Mouse (Mus musculus): ENCODE results near the gene Gm26566. TPM values are rescaled to one million over a fixed set of nuclear protein-coding genes. Genes with fewer than 3 reads are reported as not detected.
"Not testable (repeated sequence)": the region's sequence is repeated elsewhere in the genome, so short reads cannot be mapped to it uniquely, and the experiment has no call there.

Gm26566 gene
- polyA plus RNA-seq, 1 experiment from 2014 or later, result 1.6 TPM

GRCm38 (mm10) chr4:88741426-88741825 is 19.8 kb downstream of the Gm26566 start:
- Histone ChIP-seq H3K4me2 (ENCODE audit: low read length) (no peak overlapping the region), H3K27me3 (ENCODE audit: control insufficient read depth, insufficient read depth, low read length) (no peaks in the 10 kb centered on the region), H3K27ac (replicated peaks in 1 of 2; ENCODE audit: control insufficient read depth in 1 of 2, insufficient read depth in 1 of 2, low read depth in 2 of 2, low read length in 2 of 2) (no peak overlapping the region), H3K9ac (ENCODE audit: low read length) (no peak overlapping the region), H3K4me3 (ENCODE audit: control insufficient read depth in 1 of 2, insufficient read depth in 1 of 2, low read depth in 1 of 2, low read length in 2 of 2) (no peak overlapping the region), H3K4me1 (ENCODE audit: control insufficient read depth in 2 of 2, insufficient read depth in 2 of 2, low read length in 2 of 2) (peaks cover 0 to 3% of the 10 kb centered on the region in 2 experiments; a peak in 2 of 4 replicates), H3K9me3 (ENCODE audit: control insufficient read depth, low read length) (no peaks in the 10 kb centered on the region), H3K36me3 (ENCODE audit: control insufficient read depth, insufficient read depth, low read length) (no peaks in the 10 kb centered on the region)
- no peak for ATAC-seq (ENCODE audit: insufficient number of reproducible peaks, insufficient read depth, low FRiP score, low read depth)
- 77% methylated on average over 4 of the region's 4 CpGs for WGBS

DNA sequence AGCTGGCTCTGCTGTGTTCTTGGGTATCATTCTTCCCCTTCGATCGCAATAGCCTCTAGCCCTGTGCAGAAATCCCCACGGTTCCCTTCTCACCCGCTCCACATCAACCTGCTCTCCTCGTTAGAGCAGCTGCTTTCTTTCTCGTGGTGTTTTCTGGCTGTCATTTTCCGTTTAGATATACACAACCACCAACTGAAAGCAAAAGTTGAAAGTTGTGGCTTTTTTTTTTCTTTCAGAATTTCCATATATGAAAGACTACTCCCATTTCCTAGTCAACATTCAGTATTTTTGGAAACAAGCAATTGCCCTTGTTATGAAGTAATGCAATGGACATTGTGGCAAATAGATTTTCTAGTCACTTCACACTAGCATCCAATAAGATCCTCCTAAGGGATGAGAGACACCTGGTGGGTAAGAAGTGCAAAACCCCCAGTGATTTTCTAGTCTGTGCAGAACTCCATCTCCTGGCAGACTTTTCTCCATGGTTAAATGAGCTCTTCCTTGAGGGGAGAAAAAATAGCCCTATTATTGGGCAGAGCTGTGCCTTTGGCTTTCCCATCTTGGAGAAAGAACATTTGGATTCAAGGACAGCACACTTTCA is 21.3 kb downstream of the Gm26566 start:
- H3K9ac ChIP-seq (ENCODE audit: low read length), result no peak overlapping the region
- 70% methylated on average over 7 of the region's 7 CpGs for WGBS

DNA sequence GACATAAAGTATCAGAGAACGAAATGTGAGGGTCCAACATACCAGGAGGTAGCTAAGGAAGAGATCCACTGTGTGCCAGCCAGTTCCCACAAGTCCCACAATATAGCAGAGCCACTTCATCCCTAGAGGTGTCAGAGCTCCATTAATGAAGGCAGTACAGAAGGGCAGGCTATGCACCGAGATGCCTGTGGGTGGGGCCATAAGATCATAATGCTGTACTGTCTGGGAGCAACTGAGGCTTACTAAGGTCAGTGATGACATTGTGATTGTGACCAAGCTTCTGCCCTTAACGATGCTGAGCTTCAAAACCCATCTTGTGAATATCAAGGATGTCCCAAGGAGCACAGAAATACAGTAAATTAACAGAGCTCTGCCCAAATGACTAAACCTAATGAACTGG is 22.6 kb downstream of the Gm26566 start:
- no peaks in the 10 kb centered on the region for H3K9me3 ChIP-seq (ENCODE audit: control insufficient read depth, low read length)
- H3K27ac ChIP-seq (replicated peaks in 1 of 2; ENCODE audit: control insufficient read depth in 1 of 2, insufficient read depth in 1 of 2, low read depth in 2 of 2, low read length in 2 of 2), result no peak overlapping the region

More for the DNA sequence above, 21.3 kb downstream of the Gm26566 start:
- Histone ChIP-seq H3K27me3 (ENCODE audit: control insufficient read depth, insufficient read depth, low read length) (no peaks in the 10 kb centered on the region), H3K4me3 (ENCODE audit: control insufficient read depth in 1 of 2, insufficient read depth in 1 of 2, low read depth in 1 of 2, low read length in 2 of 2) (no peak overlapping the region), H3K36me3 (ENCODE audit: control insufficient read depth, insufficient read depth, low read length) (no peaks in the 10 kb centered on the region), H3K27ac (replicated peaks in 1 of 2; ENCODE audit: control insufficient read depth in 1 of 2, insufficient read depth in 1 of 2, low read depth in 2 of 2, low read length in 2 of 2) (no peak overlapping the region), H3K4me1 (ENCODE audit: control insufficient read depth in 2 of 2, insufficient read depth in 2 of 2, low read length in 2 of 2) (peaks cover 0 to 1% of the 10 kb centered on the region in 2 experiments; a peak in 2 of 4 replicates), H3K4me2 (ENCODE audit: low read length) (no peak overlapping the region), H3K9me3 (ENCODE audit: control insufficient read depth, low read length) (no peaks in the 10 kb centered on the region)
- ATAC-seq (ENCODE audit: insufficient number of reproducible peaks, insufficient read depth, low FRiP score, low read depth), result no peak

GRCm38 (mm10) chr4:88749926-88750325 is 28.3 kb downstream of the Gm26566 start:
- WGBS, result 59% methylated on average over 6 of the region's 6 CpGs

More for the DNA sequence above, 22.6 kb downstream of the Gm26566 start:
- Histone ChIP-seq H3K9ac (ENCODE audit: low read length) (no peak overlapping the region), H3K4me1 (ENCODE audit: control insufficient read depth in 2 of 2, insufficient read depth in 2 of 2, low read length in 2 of 2) (no peaks in the 10 kb centered on the region), H3K36me3 (ENCODE audit: control insufficient read depth, insufficient read depth, low read length) (no peaks in the 10 kb centered on the region), H3K27me3 (ENCODE audit: control insufficient read depth, insufficient read depth, low read length) (no peaks in the 10 kb centered on the region), H3K4me2 (ENCODE audit: low read length) (no peak overlapping the region), H3K4me3 (ENCODE audit: control insufficient read depth in 1 of 2, insufficient read depth in 1 of 2, low read depth in 1 of 2, low read length in 2 of 2) (no peak overlapping the region)
- 62% methylated on average over 3 of the region's 3 CpGs for WGBS
- ATAC-seq (ENCODE audit: insufficient number of reproducible peaks, insufficient read depth, low FRiP score, low read depth), result no peak

GRCm38 (mm10) chr4:88754818-88755340 is 33.3 kb downstream of the Gm26566 start, which contains the start of gene Gm13271:
Gene Gm13271, plus strand, starts transcription at chr4:88754868.
- H3K36me3 ChIP-seq (ENCODE audit: control insufficient read depth, insufficient read depth, low read length); H3K9ac ChIP-seq (ENCODE audit: low read length); ATAC-seq (ENCODE audit: insufficient number of reproducible peaks, insufficient read depth, low FRiP score, low read depth); H3K4me3 ChIP-seq (ENCODE audit: control insufficient read depth in 1 of 2, insufficient read depth in 1 of 2, low read depth in 1 of 2, low read length in 2 of 2); H3K27ac ChIP-seq (replicated peaks in 1 of 2; ENCODE audit: control insufficient read depth in 1 of 2, insufficient read depth in 1 of 2, low read depth in 2 of 2, low read length in 2 of 2); H3K27me3 ChIP-seq (ENCODE audit: control insufficient read depth, insufficient read depth, low read length); H3K4me1 ChIP-seq (ENCODE audit: control insufficient read depth in 2 of 2, insufficient read depth in 2 of 2, low read length in 2 of 2); H3K9me3 ChIP-seq (ENCODE audit: control insufficient read depth, low read length): not testable (repeated sequence)
- peak within 1 kb of the TSS; percentile 73; the same call in 1 of the 2 replicates for H3K4me2 ChIP-seq (ENCODE audit: low read length)
- WGBS, result 61% methylated on average over 15 of the region's 15 CpGs

More at GRCm38 (mm10) chr4:88749926-88750325, 28.3 kb downstream of the Gm26566 start:
- no peak overlapping the region for H3K9ac ChIP-seq (ENCODE audit: low read length)
- no peaks in the 10 kb centered on the region for H3K27me3 ChIP-seq (ENCODE audit: control insufficient read depth, insufficient read depth, low read length)
- no peaks in the 10 kb centered on the region for H3K36me3 ChIP-seq (ENCODE audit: control insufficient read depth, insufficient read depth, low read length)
- no peaks in the 10 kb centered on the region for H3K9me3 ChIP-seq (ENCODE audit: control insufficient read depth, low read length)
- H3K4me1 ChIP-seq (ENCODE audit: control insufficient read depth in 2 of 2, insufficient read depth in 2 of 2, low read length in 2 of 2), result no peaks in the 10 kb centered on the region
- H3K27ac ChIP-seq (replicated peaks in 1 of 2; ENCODE audit: control insufficient read depth in 1 of 2, insufficient read depth in 1 of 2, low read depth in 2 of 2, low read length in 2 of 2), result no peak overlapping the region
- ATAC-seq (ENCODE audit: insufficient number of reproducible peaks, insufficient read depth, low FRiP score, low read depth), result no peak
- no peak overlapping the region for H3K4me3 ChIP-seq (ENCODE audit: control insufficient read depth in 1 of 2, insufficient read depth in 1 of 2, low read depth in 1 of 2, low read length in 2 of 2)
- no peak overlapping the region for H3K4me2 ChIP-seq (ENCODE audit: low read length)

GRCm38 (mm10) chr4:88756581-88757513 is 35.2 kb downstream of the Gm26566 start:
- Histone ChIP-seq H3K9ac (ENCODE audit: low read length) (peak overlapping the region; percentile 82), H3K4me2 (ENCODE audit: low read length) (peak overlapping the region; percentile 73), H3K27ac (replicated peaks in 1 of 2; ENCODE audit: control insufficient read depth in 1 of 2, insufficient read depth in 1 of 2, low read depth in 2 of 2, low read length in 2 of 2) (peak overlapping the region; percentile 87 to 97), H3K4me3 (ENCODE audit: control insufficient read depth in 1 of 2, insufficient read depth in 1 of 2, low read depth in 1 of 2, low read length in 2 of 2) (peak overlapping the region; percentile 49 to 55)
- H3K4me1 ChIP-seq (ENCODE audit: control insufficient read depth in 2 of 2, insufficient read depth in 2 of 2, low read length in 2 of 2); H3K27me3 ChIP-seq (ENCODE audit: control insufficient read depth, insufficient read depth, low read length); ATAC-seq (ENCODE audit: insufficient number of reproducible peaks, insufficient read depth, low FRiP score, low read depth); H3K36me3 ChIP-seq (ENCODE audit: control insufficient read depth, insufficient read depth, low read length); H3K9me3 ChIP-seq (ENCODE audit: control insufficient read depth, low read length): not testable (repeated sequence)
- WGBS, result 12% methylated on average over 28 of the region's 31 CpGs

DNA sequence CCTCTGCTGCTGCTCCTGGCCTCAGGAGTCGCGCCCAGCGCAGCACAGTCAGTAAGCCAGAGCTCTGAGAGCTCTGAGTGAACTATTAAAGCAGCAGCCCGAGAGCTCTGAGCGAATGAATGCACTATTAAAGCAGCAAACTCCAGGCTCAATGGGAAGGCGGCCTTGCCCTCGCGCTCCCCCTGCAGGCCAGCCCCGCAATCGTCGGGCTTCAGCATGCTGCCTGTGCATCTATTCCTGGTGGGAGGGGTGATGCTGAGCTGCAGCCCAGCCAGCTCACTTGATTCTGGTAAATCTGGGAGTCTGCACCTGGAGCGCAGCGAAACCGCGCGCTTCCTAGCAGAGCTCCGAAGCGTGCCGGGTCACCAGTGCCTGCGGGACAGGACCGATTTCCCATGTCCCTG is 36.0 kb downstream of the Gm26566 start:
- peak overlapping the region; percentile 73 for H3K4me2 ChIP-seq (ENCODE audit: low read length)
- not testable (repeated sequence) for H3K4me1 ChIP-seq (ENCODE audit: control insufficient read depth in 2 of 2, insufficient read depth in 2 of 2, low read length in 2 of 2); H3K27me3 ChIP-seq (ENCODE audit: control insufficient read depth, insufficient read depth, low read length); H3K36me3 ChIP-seq (ENCODE audit: control insufficient read depth, insufficient read depth, low read length); H3K9me3 ChIP-seq (ENCODE audit: control insufficient read depth, low read length)
- H3K27ac ChIP-seq (replicated peaks in 1 of 2; ENCODE audit: control insufficient read depth in 1 of 2, insufficient read depth in 1 of 2, low read depth in 2 of 2, low read length in 2 of 2), result peak overlapping the region; percentile 87 to 97
- peak overlapping the region; percentile 49 to 55 for H3K4me3 ChIP-seq (ENCODE audit: control insufficient read depth in 1 of 2, insufficient read depth in 1 of 2, low read depth in 1 of 2, low read length in 2 of 2)
- ATAC-seq (ENCODE audit: insufficient number of reproducible peaks, insufficient read depth, low FRiP score, low read depth), result peak; percentile 98
- 0% methylated on average over 11 of the region's 21 CpGs for WGBS
- peak overlapping the region; percentile 82 for H3K9ac ChIP-seq (ENCODE audit: low read length)

All from heart, embryonic 14.5 days (tissue).